Mouse (Mus musculus): ENCODE data around the gene Kansl2. TPM values are rescaled to one million over a fixed set of nuclear protein-coding genes. Genes with fewer than 3 reads are reported as not detected.

Gene Kansl2
- polyA plus RNA-seq, 2 experiments, result 99.8 to 104 TPM

GRCm38 (mm10) chr15:98474958-98475357 is 59.1 kb downstream of the Kansl2 start:
- WGBS, result 75% methylated on average over 10 of the region's 10 CpGs
- H3K4me3 ChIP-seq (replicated peaks; ENCODE audit: low read length), result no peak overlapping the region
- no peak for ATAC-seq (ENCODE audit: low FRiP score, low read depth)
- TF ChIP-seq POLR2A (IDR thresholded peaks at IDR 0.05; ENCODE audit: borderline replicate concordance, extremely low read depth, insufficient read depth, insufficient read length), result no peak
- no peaks in the 10 kb centered on the region for H3K36me3 ChIP-seq (ENCODE audit: control insufficient read depth, insufficient read depth, low read length)
- H3K9ac ChIP-seq (ENCODE audit: low read depth, low read length, severe bottlenecking), result no peak overlapping the region
- no peak overlapping the region for H3K27ac ChIP-seq (replicated peaks; ENCODE audit: low read depth, low read length)
- no peaks in the 10 kb centered on the region for H3K9me3 ChIP-seq (ENCODE audit: control insufficient read depth, low read length)
- H3K27me3 ChIP-seq (ENCODE audit: control insufficient read depth, insufficient read depth, low read length), result no peaks in the 10 kb centered on the region
- no peak for DNase-seq (ENCODE audit: low spot score)
- no peaks in the 10 kb centered on the region for H3K4me1 ChIP-seq (ENCODE audit: control insufficient read depth, insufficient read depth, low read length)
- H3K4me2 ChIP-seq (replicated peaks; ENCODE audit: low read depth, low read length, severe bottlenecking), result no peak overlapping the region

DNA sequence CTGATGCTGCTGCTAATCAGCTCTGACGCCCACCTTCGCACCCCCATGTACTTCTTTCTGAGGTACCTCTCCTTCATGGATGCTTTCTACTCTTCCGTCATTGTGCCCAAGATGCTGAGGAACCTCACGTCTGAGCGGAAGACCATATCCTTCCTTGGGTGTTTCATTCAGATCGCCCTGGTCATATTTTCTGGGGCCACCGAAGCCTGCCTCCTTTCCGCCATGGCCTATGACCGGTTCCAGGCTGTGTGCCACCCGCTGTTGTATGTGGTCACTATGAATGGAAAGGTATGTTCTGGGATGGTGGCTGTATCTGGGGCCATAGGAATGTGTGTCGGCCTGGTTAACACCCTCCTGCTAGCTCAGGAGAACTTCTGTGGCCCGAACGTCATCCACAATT is 62.5 kb downstream of the Kansl2 start:
- TF ChIP-seq POLR2A (IDR thresholded peaks at IDR 0.05; ENCODE audit: borderline replicate concordance, extremely low read depth, insufficient read depth, insufficient read length), result no peak
- no peaks in the 10 kb centered on the region for H3K9me3 ChIP-seq (ENCODE audit: control insufficient read depth, low read length)
- H3K36me3 ChIP-seq (ENCODE audit: control insufficient read depth, insufficient read depth, low read length), result no peaks in the 10 kb centered on the region
- no peak overlapping the region for H3K4me2 ChIP-seq (replicated peaks; ENCODE audit: low read depth, low read length, severe bottlenecking)
- no peak overlapping the region for H3K4me3 ChIP-seq (replicated peaks; ENCODE audit: low read length)
- DNase-seq (ENCODE audit: low spot score) (no peak), ATAC-seq (ENCODE audit: low FRiP score, low read depth) (no peak)
- no peak overlapping the region for H3K9ac ChIP-seq (ENCODE audit: low read depth, low read length, severe bottlenecking)
- H3K27me3 ChIP-seq (ENCODE audit: control insufficient read depth, insufficient read depth, low read length), result no peaks in the 10 kb centered on the region
- no peak overlapping the region for H3K27ac ChIP-seq (replicated peaks; ENCODE audit: low read depth, low read length)
- WGBS, result 88% methylated on average over 13 of the region's 13 CpGs
- no peaks in the 10 kb centered on the region for H3K4me1 ChIP-seq (ENCODE audit: control insufficient read depth, insufficient read depth, low read length)

GRCm38 (mm10) chr15:98469596-98469995 is 64.5 kb downstream of the Kansl2 start, which contains the start of gene OR5BS1P:
Gene OR5BS1P (plus strand): TSS chr15:98469896.
- Histone ChIP-seq H3K4me3 (replicated peaks; ENCODE audit: low read length) (no peak within 1 kb of the TSS), H3K27me3 (ENCODE audit: control insufficient read depth, insufficient read depth, low read length) (no peaks in the 10 kb centered on the region), H3K9me3 (ENCODE audit: control insufficient read depth, low read length) (no peaks in the 10 kb centered on the region), H3K4me1 (ENCODE audit: control insufficient read depth, insufficient read depth, low read length) (no peaks in the 10 kb centered on the region), H3K36me3 (ENCODE audit: control insufficient read depth, insufficient read depth, low read length) (no peaks in the 10 kb centered on the region), H3K27ac (replicated peaks; ENCODE audit: low read depth, low read length) (no peak within 1 kb of the TSS), H3K4me2 (replicated peaks; ENCODE audit: low read depth, low read length, severe bottlenecking) (no peak within 1 kb of the TSS), H3K9ac (ENCODE audit: low read depth, low read length, severe bottlenecking) (no peak within 1 kb of the TSS)
- WGBS, result 93% methylated on average over 4 of the region's 4 CpGs
- DNase-seq (ENCODE audit: low spot score), result no peak
- TF ChIP-seq POLR2A (IDR thresholded peaks at IDR 0.05; ENCODE audit: borderline replicate concordance, extremely low read depth, insufficient read depth, insufficient read length), result no peak
- ATAC-seq (ENCODE audit: low FRiP score, low read depth), result no peak

Small RNA genes lying within 50 kb of the gene (microRNA-seq; reads per million reads assigned to microRNA genes)
- 0.92 reads per million for gene Mir1291

Other genes starting within 250 kb of the Kansl2 start
- gene Zfp641, start 238.1 kb downstream of the Kansl2 start, polyA plus RNA-seq (2012; rRNA removed), result 1.3 and 1.5 TPM in 2 replicates
- 0.32 and 0.79 TPM in 2 replicates for gene Zfp641, start 238.1 kb downstream of the Kansl2 start, polyA plus RNA-seq (2014; fragmentation: Nextera tagmentation; extraction: Ambion mirVana)
- not detected in 2 replicates for gene Olfr285, start 216.9 kb downstream of the Kansl2 start, polyA plus RNA-seq (2012; rRNA removed)
- not detected in 2 replicates for gene Olfr285, start 216.9 kb downstream of the Kansl2 start, polyA plus RNA-seq (2014; fragmentation: Nextera tagmentation; extraction: Ambion mirVana)
- gene Olfr284, start 193.3 kb downstream of the Kansl2 start, polyA plus RNA-seq (2012; rRNA removed), result 0.10 TPM in 1 of 2 replicates, not detected in the other
- not detected in 2 replicates for gene Olfr284, start 193.3 kb downstream of the Kansl2 start, polyA plus RNA-seq (2014; fragmentation: Nextera tagmentation; extraction: Ambion mirVana)
- 0.10 TPM in 1 of 2 replicates, not detected in the other for gene Olfr283, start 153.3 kb downstream of the Kansl2 start, polyA plus RNA-seq (2012; rRNA removed)
- gene Olfr283, start 153.3 kb downstream of the Kansl2 start, polyA plus RNA-seq (2014; fragmentation: Nextera tagmentation; extraction: Ambion mirVana), result not detected in 2 replicates
- not detected in 2 replicates for gene Olfr282, start 103.0 kb downstream of the Kansl2 start, polyA plus RNA-seq (2012; rRNA removed)
- gene Olfr282, start 103.0 kb downstream of the Kansl2 start, polyA plus RNA-seq (2014; fragmentation: Nextera tagmentation; extraction: Ambion mirVana), result not detected in 2 replicates
- not detected in 2 replicates for gene Olfr281, start 81.7 kb downstream of the Kansl2 start, polyA plus RNA-seq (2012; rRNA removed)
- gene Olfr281, start 81.7 kb downstream of the Kansl2 start, polyA plus RNA-seq (2014; fragmentation: Nextera tagmentation; extraction: Ambion mirVana), result not detected in 2 replicates
- gene OR5BS1P, start 64.4 kb downstream of the Kansl2 start, polyA plus RNA-seq (2012; rRNA removed), result not detected in 2 replicates
- not detected in 2 replicates for gene OR5BS1P, start 64.4 kb downstream of the Kansl2 start, polyA plus RNA-seq (2014; fragmentation: Nextera tagmentation; extraction: Ambion mirVana)
- gene Lalba, start 51.5 kb downstream of the Kansl2 start, polyA plus RNA-seq (2012; rRNA removed), result 0.14 and 0.32 TPM in 2 replicates
- not detected in 2 replicates for gene Lalba, start 51.5 kb downstream of the Kansl2 start, polyA plus RNA-seq (2014; fragmentation: Nextera tagmentation; extraction: Ambion mirVana)
- gene Olfr279, start 41.9 kb downstream of the Kansl2 start, polyA plus RNA-seq (2012; rRNA removed), result not detected in 2 replicates
- gene Olfr279, start 41.9 kb downstream of the Kansl2 start, polyA plus RNA-seq (2014; fragmentation: Nextera tagmentation; extraction: Ambion mirVana), result not detected in 2 replicates
- gene Ccnt1, start 36.7 kb upstream of the Kansl2 start, polyA plus RNA-seq (2012; rRNA removed), result 19.4 and 21.6 TPM in 2 replicates
- 45.3 and 53.4 TPM in 2 replicates for gene Ccnt1, start 36.7 kb upstream of the Kansl2 start, polyA plus RNA-seq (2014; fragmentation: Nextera tagmentation; extraction: Ambion mirVana)
- gene 4930415O20Rik, start 36.7 kb upstream of the Kansl2 start, polyA plus RNA-seq (2012; rRNA removed), result not detected in 2 replicates
- 0.37 TPM in 1 of 2 replicates, not detected in the other for gene 4930415O20Rik, start 36.7 kb upstream of the Kansl2 start, polyA plus RNA-seq (2014; fragmentation: Nextera tagmentation; extraction: Ambion mirVana)
- 74.0 and 82.0 TPM in 2 replicates for gene Adcy6, start 75.8 kb upstream of the Kansl2 start, polyA plus RNA-seq (2012; rRNA removed)
- gene Adcy6, start 75.8 kb upstream of the Kansl2 start, polyA plus RNA-seq (2014; fragmentation: Nextera tagmentation; extraction: Ambion mirVana), result 14.3 and 16.2 TPM in 2 replicates
- 75.2 and 105 TPM in 2 replicates for gene Cacnb3, start 96.6 kb upstream of the Kansl2 start, polyA plus RNA-seq (2012; rRNA removed)
- 33.9 and 40.8 TPM in 2 replicates for gene Cacnb3, start 96.6 kb upstream of the Kansl2 start, polyA plus RNA-seq (2014; fragmentation: Nextera tagmentation; extraction: Ambion mirVana)
- 47.0 and 54.0 TPM in 2 replicates for gene Ddx23, start 128.6 kb upstream of the Kansl2 start, polyA plus RNA-seq (2012; rRNA removed)
- 22.6 and 26.5 TPM in 2 replicates for gene Ddx23, start 128.6 kb upstream of the Kansl2 start, polyA plus RNA-seq (2014; fragmentation: Nextera tagmentation; extraction: Ambion mirVana)
- gene Rnd1, start 143.2 kb upstream of the Kansl2 start, polyA plus RNA-seq (2012; rRNA removed), result 1.1 and 1.5 TPM in 2 replicates
- gene Rnd1, start 143.2 kb upstream of the Kansl2 start, polyA plus RNA-seq (2014; fragmentation: Nextera tagmentation; extraction: Ambion mirVana), result 0.35 and 0.45 TPM in 2 replicates
- gene Ccdc65, start 173.9 kb upstream of the Kansl2 start, polyA plus RNA-seq (2012; rRNA removed), result 0.48 and 0.55 TPM in 2 replicates
- gene Ccdc65, start 173.9 kb upstream of the Kansl2 start, polyA plus RNA-seq (2014; fragmentation: Nextera tagmentation; extraction: Ambion mirVana), result 0.40 and 0.87 TPM in 2 replicates
- 58.9 and 90.9 TPM in 2 replicates for gene Fkbp11, start 193.9 kb upstream of the Kansl2 start, polyA plus RNA-seq (2012; rRNA removed)
- 74.4 and 82.7 TPM in 2 replicates for gene Fkbp11, start 193.9 kb upstream of the Kansl2 start, polyA plus RNA-seq (2014; fragmentation: Nextera tagmentation; extraction: Ambion mirVana)
- 75.0 and 96.4 TPM in 2 replicates for gene Arf3, start 228.9 kb upstream of the Kansl2 start, polyA plus RNA-seq (2012; rRNA removed)
- gene Arf3, start 228.9 kb upstream of the Kansl2 start, polyA plus RNA-seq (2014; fragmentation: Nextera tagmentation; extraction: Ambion mirVana), result 37.4 and 39.6 TPM in 2 replicates
- 13.7 and 14.9 TPM in 2 replicates for gene Wnt10b, start 243.9 kb upstream of the Kansl2 start, polyA plus RNA-seq (2012; rRNA removed)
- gene Wnt10b, start 243.9 kb upstream of the Kansl2 start, polyA plus RNA-seq (2014; fragmentation: Nextera tagmentation; extraction: Ambion mirVana), result 6.3 and 7.4 TPM in 2 replicates